Mouse (Mus musculus) testis, adult 2 months (tissue): ENCODE data around the gene Reln. TPM values are rescaled to one million over a fixed set of nuclear protein-coding genes. Genes with fewer than 3 reads are reported as not detected.

Experiments used
- H3K27ac ChIP-seq: fragments of 200-500 bp; 2 replicates; pipeline ENCODE4 v1.5.1; 2012; ENCODE audit warnings: low read depth, low read length; ENCODE audit not compliant: control insufficient read depth, insufficient read depth
- H3K27me3 ChIP-seq: fragments of 200-500 bp; 2 replicates; pipeline ENCODE4 v1.6.1; 2012; ENCODE audit warnings: mild to moderate bottlenecking, low read length, moderate library complexity; ENCODE audit not compliant: control insufficient read depth, insufficient read depth
- H3K36me3 ChIP-seq: fragments of 200-500 bp; 2 replicates; pipeline ENCODE4 v1.6.1; 2012; ENCODE audit warnings: mild to moderate bottlenecking, low read length; ENCODE audit not compliant: control insufficient read depth, insufficient read depth
- H3K4me1 ChIP-seq: fragments of 200-500 bp; 2 replicates; pipeline ENCODE4 v1.6.1; 2012; ENCODE audit warnings: low read length; ENCODE audit not compliant: control insufficient read depth, insufficient read depth
- H3K4me3 ChIP-seq: fragments of 200-500 bp; 2 replicates; pipeline ENCODE4 v1.5.1; 2012; ENCODE audit warnings: low read depth, mild to moderate bottlenecking, low read length, moderate library complexity, mixed read lengths; ENCODE audit not compliant: control insufficient read depth
- CTCF ChIP-seq: fragments of 200-500 bp; IDR thresholded peaks from 2 replicates; pipeline ENCODE4 v1.5.1; 2012; ENCODE audit warnings: low read depth, mild to moderate bottlenecking, inconsistent platforms, low read length, moderate library complexity; ENCODE audit not compliant: control insufficient read depth, insufficient read depth, insufficient replicate concordance
- POLR2A ChIP-seq: fragments of 200-500 bp; IDR thresholded peaks from 2 replicates; pipeline ENCODE4 v1.6.1; 2012; ENCODE audit warnings: low read depth, mild to moderate bottlenecking, inconsistent platforms, low read length, moderate library complexity; ENCODE audit not compliant: control insufficient read depth
- polyA plus RNA-seq: library from polyadenylated mRNA; depleted of rRNA; stranded (reverse); fragments of >200 nt; gene quantifications from 2 replicates; pipeline ENCODE4 v1.2.3, GENCODE M21; 2012

Reln gene
- polyA plus RNA-seq, 1 experiment: 11.5 TPM

DNA sequence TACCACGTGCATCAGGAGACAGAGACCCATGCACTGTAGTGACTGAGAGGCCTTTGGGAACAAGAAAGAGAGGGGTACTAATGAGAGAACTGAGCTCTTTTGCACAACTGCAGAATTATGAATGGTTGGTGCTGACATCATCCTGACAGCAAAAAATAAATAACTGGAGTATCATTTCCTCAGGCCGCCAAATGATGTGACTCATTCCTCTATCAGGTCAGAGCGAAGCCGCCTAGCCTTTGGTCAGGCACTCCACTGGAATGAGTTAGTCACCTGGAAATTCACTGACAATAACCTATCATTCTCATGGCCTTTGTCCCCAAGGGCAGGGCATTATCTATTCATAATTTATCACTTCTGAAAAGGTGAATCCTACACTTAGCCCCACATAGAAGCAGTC, 202.7 kb downstream of the Reln start:
- TF ChIP-seq CTCF (no peak), POLR2A (no peak)
- H3K27me3 ChIP-seq: no peaks in the 10 kb centered on the region
- H3K27ac ChIP-seq: no peak overlapping the region
- no peaks in the 10 kb centered on the region for H3K36me3 ChIP-seq
- no peak overlapping the region for H3K4me3 ChIP-seq
- no peaks in the 10 kb centered on the region for H3K4me1 ChIP-seq

- no peaks in the 10 kb centered on the region for H3K27me3 ChIP-seq
- H3K4me3 ChIP-seq: no peak overlapping the region
- TF ChIP-seq CTCF (no peak), POLR2A (no peak)
- no peaks in the 10 kb centered on the region for H3K36me3 ChIP-seq
- no peaks in the 10 kb centered on the region for H3K4me1 ChIP-seq
- H3K27ac ChIP-seq: no peak overlapping the region
Measured at GRCm38 (mm10) chr5:22139015-22139414, 205.5 kb downstream of the Reln start.

- H3K4me1 ChIP-seq: no peaks in the 10 kb centered on the region
- TF ChIP-seq CTCF: no peak
- no peak for TF ChIP-seq POLR2A
- no peak overlapping the region for H3K27ac ChIP-seq
- H3K27me3 ChIP-seq: no peaks in the 10 kb centered on the region
- H3K4me3 ChIP-seq: no peak overlapping the region
- H3K36me3 ChIP-seq: no peaks in the 10 kb centered on the region
Measured at GRCm38 (mm10) chr5:22134402-22134801, 210.1 kb downstream of the Reln start.

GRCm38 (mm10) chr5:22131730-22132522, 212.6 kb downstream of the Reln start:
- H3K4me3 ChIP-seq: no peak overlapping the region
- no peaks in the 10 kb centered on the region for H3K4me1 ChIP-seq
- no peaks in the 10 kb centered on the region for H3K36me3 ChIP-seq
- no peaks in the 10 kb centered on the region for H3K27me3 ChIP-seq
- TF ChIP-seq CTCF (no peak), POLR2A (no peak)
- no peak overlapping the region for H3K27ac ChIP-seq

GRCm38 (mm10) chr5:22127583-22127982, 216.9 kb downstream of the Reln start:
- TF ChIP-seq POLR2A (no peak), CTCF (no peak)
- Histone ChIP-seq H3K27ac (no peak overlapping the region), H3K27me3 (no peaks in the 10 kb centered on the region), H3K4me3 (no peak overlapping the region), H3K36me3 (no peaks in the 10 kb centered on the region), H3K4me1 (no peaks in the 10 kb centered on the region)

DNA sequence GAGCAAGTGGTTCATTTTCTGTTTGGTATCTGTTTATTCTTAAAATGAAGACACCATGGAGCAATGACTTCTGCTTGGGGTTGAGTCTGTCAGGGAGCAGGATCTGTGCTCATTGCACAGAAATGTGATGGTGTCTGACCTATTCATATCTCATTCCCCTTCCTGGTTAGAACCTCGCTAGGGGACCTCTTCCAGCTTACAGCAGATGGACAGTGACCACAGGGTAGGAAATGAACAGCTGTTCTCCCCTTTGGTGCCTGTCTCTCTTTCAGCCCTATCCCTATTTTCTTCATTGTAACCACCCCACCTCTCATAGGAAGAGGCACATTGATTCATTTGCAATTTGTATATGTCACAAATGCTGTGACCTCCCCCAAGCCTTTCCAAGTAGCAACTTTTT, 225.2 kb downstream of the Reln start:
- TF ChIP-seq POLR2A: no peak
- TF ChIP-seq CTCF: no peak
- Histone ChIP-seq H3K4me3 (no peak overlapping the region), H3K36me3 (no peaks in the 10 kb centered on the region), H3K4me1 (no peaks in the 10 kb centered on the region), H3K27me3 (no peaks in the 10 kb centered on the region), H3K27ac (no peak overlapping the region)

GRCm38 (mm10) chr5:22118456-22118855, 226.0 kb downstream of the Reln start:
- no peak overlapping the region for H3K4me3 ChIP-seq
- H3K4me1 ChIP-seq: no peaks in the 10 kb centered on the region
- TF ChIP-seq POLR2A: no peak
- TF ChIP-seq CTCF: no peak

More at GRCm38 (mm10) chr5:22118456-22118855, 226.0 kb downstream of the Reln start:
- no peaks in the 10 kb centered on the region for H3K36me3 ChIP-seq
- H3K27me3 ChIP-seq: no peaks in the 10 kb centered on the region
- H3K27ac ChIP-seq: no peak overlapping the region
